Mouse (Mus musculus) megakaryocyte, embryonic 14.5 days (primary cell): ENCODE results near the gene Actrt3.

Source experiments
- FLI1 ChIP-seq: IDR thresholded peaks from 2 replicates; pipeline ENCODE4 v1.6.1; 2012; ENCODE audit warnings: low read length, inconsistent platforms, mixed read lengths
- GATA1 ChIP-seq: IDR thresholded peaks from 3 replicates; pipeline ENCODE4 v1.6.1; 2012; ENCODE audit warnings: mixed read lengths, low read length, inconsistent platforms, borderline replicate concordance

DNA sequence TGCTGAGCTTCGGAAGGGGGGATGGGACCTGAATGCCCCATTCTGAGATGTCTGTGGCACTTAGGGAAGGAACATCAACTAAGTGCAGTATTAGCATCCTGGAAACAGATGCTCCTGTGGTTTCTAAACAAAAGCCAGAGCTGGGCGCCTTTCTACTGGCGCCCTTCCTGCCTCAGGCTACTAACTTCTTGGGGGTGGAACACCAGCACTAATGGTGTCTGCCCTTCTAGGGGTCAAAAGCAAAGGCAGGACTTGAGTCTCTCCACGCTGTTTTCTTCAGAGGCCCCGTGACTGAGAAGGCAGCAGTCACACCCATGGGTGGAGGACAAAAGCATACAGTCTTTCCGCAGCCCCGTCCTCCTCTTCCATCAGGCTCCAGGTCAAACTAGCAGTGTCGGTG lies 47.0 kb upstream of the Actrt3 start:
- TF ChIP-seq GATA1 (no peak), FLI1 (no peak)
